Mouse (Mus musculus): Measurements from ENCODE around the gene Ankrd66. TPM values are rescaled to one million over a fixed set of nuclear protein-coding genes. Genes with fewer than 3 reads are reported as not detected.

The Ankrd66 gene
- polyA plus RNA-seq, 1 experiment: 0.22 TPM

GRCm38 (mm10) chr17:43580456-43580855 is 37.0 kb upstream of the Ankrd66 start:
- H3K4me3 ChIP-seq (ENCODE audit: control insufficient read depth, low read depth, low read length): no peak overlapping the region
- H3K4me1 ChIP-seq (ENCODE audit: control insufficient read depth, insufficient read depth, low read length): peaks cover 5% of the 10 kb centered on the region
- TF ChIP-seq CTCF (IDR thresholded peaks at IDR 0.05; ENCODE audit: control insufficient read depth, insufficient read depth, insufficient replicate concordance, low read depth, low read length) (no peak), POLR2A (IDR thresholded peaks at IDR 0.05; ENCODE audit: control insufficient read depth, low read depth, low read length) (no peak)
- peak overlapping the region; percentile 67 for H3K27ac ChIP-seq (ENCODE audit: control insufficient read depth, insufficient read depth, low read depth, low read length)
- H3K36me3 ChIP-seq (ENCODE audit: control insufficient read depth, insufficient read depth, low read length): no peaks in the 10 kb centered on the region
- no peaks in the 10 kb centered on the region for H3K27me3 ChIP-seq (ENCODE audit: control insufficient read depth, insufficient read depth, low read length)

- peaks cover 2% of the 10 kb centered on the region; the same call in 1 of the 2 replicates for H3K4me1 ChIP-seq (ENCODE audit: control insufficient read depth, insufficient read depth, low read length)
- H3K36me3 ChIP-seq (ENCODE audit: control insufficient read depth, insufficient read depth, low read length): no peaks in the 10 kb centered on the region
- no peak overlapping the region for H3K4me3 ChIP-seq (ENCODE audit: control insufficient read depth, low read depth, low read length)
- H3K27ac ChIP-seq (ENCODE audit: control insufficient read depth, insufficient read depth, low read depth, low read length): no peak overlapping the region
- TF ChIP-seq CTCF (IDR thresholded peaks at IDR 0.05; ENCODE audit: control insufficient read depth, insufficient read depth, insufficient replicate concordance, low read depth, low read length) (no peak), POLR2A (IDR thresholded peaks at IDR 0.05; ENCODE audit: control insufficient read depth, low read depth, low read length) (no peak)
- H3K27me3 ChIP-seq (ENCODE audit: control insufficient read depth, insufficient read depth, low read length): no peaks in the 10 kb centered on the region; the same call in 1 of the 2 replicates
These were observed 30.2 kb upstream of the Ankrd66 start for GRCm38 (mm10) chr17:43573624-43574073.

- TF ChIP-seq CTCF (IDR thresholded peaks at IDR 0.05; ENCODE audit: control insufficient read depth, insufficient read depth, insufficient replicate concordance, low read depth, low read length): no peak
- TF ChIP-seq POLR2A (IDR thresholded peaks at IDR 0.05; ENCODE audit: control insufficient read depth, low read depth, low read length): no peak
- Histone ChIP-seq H3K27ac (ENCODE audit: control insufficient read depth, insufficient read depth, low read depth, low read length) (no peak overlapping the region), H3K27me3 (ENCODE audit: control insufficient read depth, insufficient read depth, low read length) (no peaks in the 10 kb centered on the region; the same call in 1 of the 2 replicates), H3K36me3 (ENCODE audit: control insufficient read depth, insufficient read depth, low read length) (no peaks in the 10 kb centered on the region), H3K4me1 (ENCODE audit: control insufficient read depth, insufficient read depth, low read length) (peaks cover 5% of the 10 kb centered on the region), H3K4me3 (ENCODE audit: control insufficient read depth, low read depth, low read length) (peak overlapping the region; percentile 86)
These were observed 25.8 kb upstream of the Ankrd66 start for GRCm38 (mm10) chr17:43569287-43569686.

GRCm38 (mm10) chr17:43567992-43568888 is 24.8 kb upstream of the Ankrd66 start, which contains the start of gene Pla2g7:
Gene Pla2g7, plus strand, starts transcription at chr17:43568098.
- H3K27me3 ChIP-seq (ENCODE audit: control insufficient read depth, insufficient read depth, low read length): no peaks in the 10 kb centered on the region; the same call in 1 of the 2 replicates
- TF ChIP-seq CTCF (IDR thresholded peaks at IDR 0.05; ENCODE audit: control insufficient read depth, insufficient read depth, insufficient replicate concordance, low read depth, low read length) (no peak), POLR2A (IDR thresholded peaks at IDR 0.05; ENCODE audit: control insufficient read depth, low read depth, low read length) (peak; percentile 45; the same call in 1 of the 2 replicates)

GRCm38 (mm10) chr17:43567593-43567991 is 24.2 kb upstream of the Ankrd66 start:
- Histone ChIP-seq H3K27me3 (ENCODE audit: control insufficient read depth, insufficient read depth, low read length) (no peaks in the 10 kb centered on the region; the same call in 1 of the 2 replicates), H3K4me3 (ENCODE audit: control insufficient read depth, low read depth, low read length) (peak overlapping the region; percentile 75), H3K4me1 (ENCODE audit: control insufficient read depth, insufficient read depth, low read length) (peaks cover 5% of the 10 kb centered on the region), H3K27ac (ENCODE audit: control insufficient read depth, insufficient read depth, low read depth, low read length) (peak overlapping the region; percentile 39; the same call in 1 of the 2 replicates), H3K36me3 (ENCODE audit: control insufficient read depth, insufficient read depth, low read length) (no peaks in the 10 kb centered on the region)
- TF ChIP-seq POLR2A (IDR thresholded peaks at IDR 0.05; ENCODE audit: control insufficient read depth, low read depth, low read length) (no peak), CTCF (IDR thresholded peaks at IDR 0.05; ENCODE audit: control insufficient read depth, insufficient read depth, insufficient replicate concordance, low read depth, low read length) (no peak)

More at GRCm38 (mm10) chr17:43567992-43568888, 24.8 kb upstream of the Ankrd66 start, which contains the start of gene Pla2g7:
- Histone ChIP-seq H3K4me3 (ENCODE audit: control insufficient read depth, low read depth, low read length) (peak within 1 kb of the TSS; percentile 75), H3K36me3 (ENCODE audit: control insufficient read depth, insufficient read depth, low read length) (no peaks in the 10 kb centered on the region), H3K4me1 (ENCODE audit: control insufficient read depth, insufficient read depth, low read length) (peaks cover 5% of the 10 kb centered on the region), H3K27ac (ENCODE audit: control insufficient read depth, insufficient read depth, low read depth, low read length) (peak within 1 kb of the TSS; percentile 54)

GRCm38 (mm10) chr17:43563192-43563987 is 20.0 kb upstream of the Ankrd66 start:
- H3K4me3 ChIP-seq (ENCODE audit: control insufficient read depth, low read depth, low read length): no peak overlapping the region
- TF ChIP-seq POLR2A (IDR thresholded peaks at IDR 0.05; ENCODE audit: control insufficient read depth, low read depth, low read length) (no peak), CTCF (IDR thresholded peaks at IDR 0.05; ENCODE audit: control insufficient read depth, insufficient read depth, insufficient replicate concordance, low read depth, low read length) (no peak)
- peaks cover 2% of the 10 kb centered on the region; the same call in 1 of the 2 replicates for H3K4me1 ChIP-seq (ENCODE audit: control insufficient read depth, insufficient read depth, low read length)
- no peaks in the 10 kb centered on the region for H3K36me3 ChIP-seq (ENCODE audit: control insufficient read depth, insufficient read depth, low read length)
- H3K27me3 ChIP-seq (ENCODE audit: control insufficient read depth, insufficient read depth, low read length): no peaks in the 10 kb centered on the region
- H3K27ac ChIP-seq (ENCODE audit: control insufficient read depth, insufficient read depth, low read depth, low read length): no peak overlapping the region
